Mouse (Mus musculus): ENCODE results near the gene Sall1.

GRCm38 (mm10) chr8:89008784-89009183 lies 35.2 kb downstream of the Sall1 start:
- TF ChIP-seq GATA1 (IDR thresholded peaks at IDR 0.05; ENCODE audit: low read length) (no peak), TAL1 (IDR thresholded peaks at IDR 0.05; ENCODE audit: low read length) (no peak)

Measured in erythroblast, embryonic 14.5 days (primary cell).